Mouse (Mus musculus): Measurements from ENCODE around the gene Dcaf4. TPM values are rescaled to one million over a fixed set of nuclear protein-coding genes. Genes with fewer than 3 reads are reported as not detected.

Gene Dcaf4
- polyA plus RNA-seq (2014; fragmentation: Nextera tagmentation; extraction: Ambion mirVana), result 37.3 and 42.7 TPM in 2 replicates

GRCm38 (mm10) chr12:83520311-83520890, at the start of gene Dcaf4:
TSS of gene Dcaf4 (plus strand) at chr12:83520466.
- peak within 1 kb of the TSS; percentile 60 for H3K4me3 ChIP-seq (replicated peaks; ENCODE audit: low read length)
- under 1% methylated on average over 32 of the region's 32 CpGs for WGBS
- no peaks in the 10 kb centered on the region for H3K36me3 ChIP-seq (replicated peaks; ENCODE audit: control insufficient read depth, insufficient read depth)
- H3K4me2 ChIP-seq (replicated peaks), result peak within 1 kb of the TSS; percentile 58
- DNase-seq (ENCODE audit: low spot score), result peak; percentile 91
- no peaks in the 10 kb centered on the region for H3K27me3 ChIP-seq (ENCODE audit: control insufficient read depth, insufficient read depth, low read length)
- peak within 1 kb of the TSS; percentile 70 for H3K27ac ChIP-seq
- H3K4me1 ChIP-seq (replicated peaks; ENCODE audit: control insufficient read depth, insufficient read depth, low read length), result peaks cover 15% of the 10 kb centered on the region
- ATAC-seq (ENCODE audit: low FRiP score), result peak; percentile 98
- no peaks in the 10 kb centered on the region for H3K9me3 ChIP-seq (ENCODE audit: control insufficient read depth, low read length)
- peak within 1 kb of the TSS; percentile 74 for H3K9ac ChIP-seq

GRCm38 (mm10) chr12:83471760-83472159, 48.5 kb upstream of the Dcaf4 start:
- no peak for DNase-seq (ENCODE audit: low spot score)
- Histone ChIP-seq H3K9ac (no peak overlapping the region), H3K27ac (no peak overlapping the region), H3K9me3 (ENCODE audit: control insufficient read depth, low read length) (no peaks in the 10 kb centered on the region), H3K27me3 (ENCODE audit: control insufficient read depth, insufficient read depth, low read length) (no peaks in the 10 kb centered on the region), H3K4me3 (replicated peaks; ENCODE audit: low read length) (no peak overlapping the region), H3K36me3 (replicated peaks; ENCODE audit: control insufficient read depth, insufficient read depth) (no peaks in the 10 kb centered on the region), H3K4me2 (replicated peaks) (no peak overlapping the region), H3K4me1 (replicated peaks; ENCODE audit: control insufficient read depth, insufficient read depth, low read length) (peaks cover 23% of the 10 kb centered on the region)
- no peak for ATAC-seq (ENCODE audit: low FRiP score)
- WGBS, result 75% methylated on average over 7 of the region's 7 CpGs

GRCm38 (mm10) chr12:83473987-83474600, 46.2 kb upstream of the Dcaf4 start:
- DNase-seq (ENCODE audit: low spot score) (no peak), ATAC-seq (ENCODE audit: low FRiP score) (no peak)
- 43% methylated on average over 5 of the region's 5 CpGs for WGBS
- Histone ChIP-seq H3K4me3 (replicated peaks; ENCODE audit: low read length) (no peak overlapping the region), H3K27me3 (ENCODE audit: control insufficient read depth, insufficient read depth, low read length) (no peaks in the 10 kb centered on the region), H3K36me3 (replicated peaks; ENCODE audit: control insufficient read depth, insufficient read depth) (no peaks in the 10 kb centered on the region), H3K27ac (no peak overlapping the region), H3K4me2 (replicated peaks) (no peak overlapping the region), H3K4me1 (replicated peaks; ENCODE audit: control insufficient read depth, insufficient read depth, low read length) (peaks cover 27% of the 10 kb centered on the region), H3K9ac (no peak overlapping the region), H3K9me3 (ENCODE audit: control insufficient read depth, low read length) (no peaks in the 10 kb centered on the region)

- no peak overlapping the region for H3K9ac ChIP-seq
- no peaks in the 10 kb centered on the region for H3K36me3 ChIP-seq (replicated peaks; ENCODE audit: control insufficient read depth, insufficient read depth)
- WGBS, result 15% methylated on average over 6 of the region's 6 CpGs
- H3K27me3 ChIP-seq (ENCODE audit: control insufficient read depth, insufficient read depth, low read length), result no peaks in the 10 kb centered on the region
- ATAC-seq (ENCODE audit: low FRiP score) (no peak), DNase-seq (ENCODE audit: low spot score) (no peak)
- no peaks in the 10 kb centered on the region for H3K9me3 ChIP-seq (ENCODE audit: control insufficient read depth, low read length)
- peaks cover 27% of the 10 kb centered on the region for H3K4me1 ChIP-seq (replicated peaks; ENCODE audit: control insufficient read depth, insufficient read depth, low read length)
- H3K4me3 ChIP-seq (replicated peaks; ENCODE audit: low read length), result no peak overlapping the region
- H3K27ac ChIP-seq, result 0 out of 2 replicates have a peak overlapping the region, but pooled peaks have one; percentile 43
- H3K4me2 ChIP-seq (replicated peaks), result peak overlapping the region; percentile 7; the same call in 1 of the 2 replicates
These were observed 44.8 kb upstream of the Dcaf4 start for GRCm38 (mm10) chr12:83475419-83475818.

GRCm38 (mm10) chr12:83476277-83476676, 44.0 kb upstream of the Dcaf4 start:
- no peaks in the 10 kb centered on the region for H3K27me3 ChIP-seq (ENCODE audit: control insufficient read depth, insufficient read depth, low read length)
- WGBS, result 20% methylated on average over 10 of the region's 10 CpGs
- no peak overlapping the region; the same call in 1 of the 2 replicates for H3K4me2 ChIP-seq (replicated peaks)
- H3K9me3 ChIP-seq (ENCODE audit: control insufficient read depth, low read length), result no peaks in the 10 kb centered on the region
- H3K27ac ChIP-seq, result peak overlapping the region; percentile 47; the same call in 1 of the 2 replicates
- H3K4me3 ChIP-seq (replicated peaks; ENCODE audit: low read length), result no peak overlapping the region
- ATAC-seq (ENCODE audit: low FRiP score) (no peak), DNase-seq (ENCODE audit: low spot score) (no peak)
- H3K36me3 ChIP-seq (replicated peaks; ENCODE audit: control insufficient read depth, insufficient read depth), result no peaks in the 10 kb centered on the region
- H3K9ac ChIP-seq, result no peak overlapping the region
- peaks cover 27% of the 10 kb centered on the region for H3K4me1 ChIP-seq (replicated peaks; ENCODE audit: control insufficient read depth, insufficient read depth, low read length)

DNA sequence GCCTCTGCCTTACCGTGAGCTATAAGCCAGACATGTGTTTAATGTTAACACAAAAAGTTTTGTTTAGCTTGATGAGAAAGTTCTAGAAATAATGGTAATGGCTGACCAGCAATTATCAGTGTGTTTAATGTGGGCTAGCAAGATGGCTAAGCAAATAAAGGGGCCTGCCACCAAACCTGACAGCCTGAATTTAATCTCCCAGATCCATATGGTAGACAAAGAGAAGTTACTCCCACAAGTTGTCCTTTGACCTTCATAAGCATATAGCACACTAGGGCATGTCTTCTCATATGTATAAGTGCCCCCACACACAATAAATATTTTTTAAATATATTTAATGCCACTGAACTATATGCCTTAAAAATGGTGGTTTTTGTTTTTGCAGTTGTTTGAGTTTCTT, 41.1 kb upstream of the Dcaf4 start:
- no peaks in the 10 kb centered on the region for H3K27me3 ChIP-seq (ENCODE audit: control insufficient read depth, insufficient read depth, low read length)
- no peak overlapping the region for H3K9ac ChIP-seq
- H3K4me3 ChIP-seq (replicated peaks; ENCODE audit: low read length), result no peak overlapping the region
- H3K36me3 ChIP-seq (replicated peaks; ENCODE audit: control insufficient read depth, insufficient read depth), result no peaks in the 10 kb centered on the region
- DNase-seq (ENCODE audit: low spot score), result no peak
- peaks cover 22% of the 10 kb centered on the region for H3K4me1 ChIP-seq (replicated peaks; ENCODE audit: control insufficient read depth, insufficient read depth, low read length)
- no peaks in the 10 kb centered on the region for H3K9me3 ChIP-seq (ENCODE audit: control insufficient read depth, low read length)
- WGBS, result 87% methylated on average over 1 of the region's 1 CpGs
- no peak overlapping the region for H3K4me2 ChIP-seq (replicated peaks)
- H3K27ac ChIP-seq, result no peak overlapping the region
- no peak for ATAC-seq (ENCODE audit: low FRiP score)

DNA sequence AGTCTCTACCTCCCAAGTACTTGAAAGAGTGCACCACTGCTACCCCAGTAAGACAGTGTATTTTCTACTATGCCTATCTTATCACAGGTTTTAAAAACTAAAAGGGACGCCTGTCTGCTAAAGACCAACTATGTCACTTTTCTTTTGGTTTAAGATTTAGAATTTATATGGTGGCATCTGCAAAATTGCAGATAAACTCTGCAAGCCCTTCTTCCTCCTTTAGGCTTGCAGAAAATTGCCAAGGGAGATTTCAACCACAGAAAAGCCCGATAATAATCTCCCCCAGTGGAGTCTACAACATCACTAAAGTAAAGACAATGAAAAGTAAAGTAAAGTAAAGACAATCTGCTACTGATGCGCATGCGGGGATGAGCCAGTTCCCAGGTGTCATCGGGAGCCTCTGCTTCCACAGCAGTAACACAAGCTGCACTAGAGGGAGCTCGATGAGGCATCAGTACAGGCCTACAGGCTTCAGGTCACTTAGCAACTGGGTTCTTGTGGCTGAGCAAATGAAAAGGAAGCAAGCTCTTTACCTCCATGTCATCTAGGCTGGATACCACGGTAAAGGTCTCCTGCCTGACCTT, 40.4 kb upstream of the Dcaf4 start:
- no peak overlapping the region for H3K9ac ChIP-seq
- H3K4me3 ChIP-seq (replicated peaks; ENCODE audit: low read length), result no peak overlapping the region
- WGBS, result 71% methylated on average over 7 of the region's 7 CpGs
- no peak for ATAC-seq (ENCODE audit: low FRiP score)
- no peaks in the 10 kb centered on the region for H3K27me3 ChIP-seq (ENCODE audit: control insufficient read depth, insufficient read depth, low read length)
- no peak overlapping the region for H3K27ac ChIP-seq
- H3K4me1 ChIP-seq (replicated peaks; ENCODE audit: control insufficient read depth, insufficient read depth, low read length), result peaks cover 27% of the 10 kb centered on the region
- DNase-seq (ENCODE audit: low spot score), result no peak
- no peaks in the 10 kb centered on the region for H3K9me3 ChIP-seq (ENCODE audit: control insufficient read depth, low read length)
- H3K36me3 ChIP-seq (replicated peaks; ENCODE audit: control insufficient read depth, insufficient read depth), result no peaks in the 10 kb centered on the region
- H3K4me2 ChIP-seq (replicated peaks), result no peak overlapping the region

GRCm38 (mm10) chr12:83481439-83481838, 38.8 kb upstream of the Dcaf4 start:
- Histone ChIP-seq H3K4me2 (replicated peaks) (no peak overlapping the region), H3K4me1 (replicated peaks; ENCODE audit: control insufficient read depth, insufficient read depth, low read length) (peaks cover 13% of the 10 kb centered on the region), H3K36me3 (replicated peaks; ENCODE audit: control insufficient read depth, insufficient read depth) (no peaks in the 10 kb centered on the region), H3K4me3 (replicated peaks; ENCODE audit: low read length) (no peak overlapping the region), H3K27me3 (ENCODE audit: control insufficient read depth, insufficient read depth, low read length) (no peaks in the 10 kb centered on the region), H3K9ac (no peak overlapping the region), H3K9me3 (ENCODE audit: control insufficient read depth, low read length) (no peaks in the 10 kb centered on the region), H3K27ac (no peak overlapping the region)
- DNase-seq (ENCODE audit: low spot score), result no peak
- WGBS, result 78% methylated on average over 4 of the region's 4 CpGs
- ATAC-seq (ENCODE audit: low FRiP score), result no peak

DNA sequence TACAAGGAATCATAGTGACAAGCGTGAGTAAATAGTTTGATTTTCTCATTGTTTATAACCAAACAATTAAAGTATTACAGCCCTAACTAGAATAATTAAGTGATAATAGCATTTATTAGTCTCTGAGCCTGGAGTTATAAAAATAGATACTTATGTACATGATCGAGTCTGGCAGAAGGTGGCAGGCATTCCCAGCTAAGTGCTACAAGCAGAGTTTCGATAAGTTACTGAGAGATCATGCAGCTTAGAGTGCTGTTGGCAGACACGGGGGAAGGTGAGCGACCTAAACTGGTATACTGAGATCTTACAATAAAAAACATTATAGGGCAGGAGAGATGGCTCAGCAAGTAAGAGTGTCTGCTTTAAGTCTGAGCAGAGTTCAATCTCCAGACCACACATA, 36.6 kb upstream of the Dcaf4 start:
- Histone ChIP-seq H3K4me3 (replicated peaks; ENCODE audit: low read length) (no peak overlapping the region), H3K27me3 (ENCODE audit: control insufficient read depth, insufficient read depth, low read length) (no peaks in the 10 kb centered on the region), H3K4me1 (replicated peaks; ENCODE audit: control insufficient read depth, insufficient read depth, low read length) (peaks cover 15% of the 10 kb centered on the region), H3K4me2 (replicated peaks) (no peak overlapping the region), H3K9ac (no peak overlapping the region), H3K9me3 (ENCODE audit: control insufficient read depth, low read length) (no peaks in the 10 kb centered on the region), H3K27ac (no peak overlapping the region), H3K36me3 (replicated peaks; ENCODE audit: control insufficient read depth, insufficient read depth) (no peaks in the 10 kb centered on the region)
- no peak for DNase-seq (ENCODE audit: low spot score)
- WGBS, result 76% methylated on average over 5 of the region's 5 CpGs
- no peak for ATAC-seq (ENCODE audit: low FRiP score)

Data from hindbrain, embryonic 14.5 days (tissue).